Mouse (Mus musculus) c-Kit-positive CD71-negative TER-119-negative erythroid progenitor cells, embryonic 14.5 days (primary cell): Measurements from ENCODE around the gene Bicral.
"Not testable (repeated sequence)": the region's sequence is repeated elsewhere in the genome, so short reads cannot be mapped to it uniquely, and the experiment has no call there.

ENCODE experiments used
- DNase-seq: peaks from one replicate; pipeline ENCODE4 v3.0.0-alpha.2; 2013; ENCODE audit warnings: low read depth

Bicral gene

GRCm38 (mm10) chr17:46875626-46876025, 17.3 kb upstream of the Bicral start:
- DNase-seq, result no peak

GRCm38 (mm10) chr17:46874133-46874532, 15.9 kb upstream of the Bicral start:
- no peak for DNase-seq

GRCm38 (mm10) chr17:46872806-46873205, 14.5 kb upstream of the Bicral start:
- no peak for DNase-seq

GRCm38 (mm10) chr17:46870913-46871312, 12.6 kb upstream of the Bicral start:
- no peak for DNase-seq

- DNase-seq, result no peak
Observed at GRCm38 (mm10) chr17:46870204-46870798, 12.0 kb upstream of the Bicral start.

DNA sequence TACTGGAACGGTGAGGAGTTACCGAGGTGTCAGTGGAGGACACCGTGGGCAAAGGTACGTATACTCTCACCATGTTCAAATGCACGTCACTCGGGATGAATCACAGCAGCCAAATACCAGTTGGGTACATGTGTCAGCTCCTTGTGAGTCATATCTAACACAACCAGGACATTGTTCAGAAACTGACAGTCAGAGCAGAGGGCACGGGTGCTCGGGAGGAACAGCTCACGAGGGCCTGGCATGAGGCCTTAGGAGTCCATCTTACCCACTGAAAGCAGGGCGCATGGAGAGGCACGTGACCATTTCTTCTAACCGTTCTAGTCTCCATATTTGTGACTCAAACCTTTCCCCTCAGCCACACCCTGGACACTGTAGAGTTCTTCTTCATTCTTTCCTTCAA, 8.6 kb upstream of the Bicral start:
- no peak for DNase-seq

DNA sequence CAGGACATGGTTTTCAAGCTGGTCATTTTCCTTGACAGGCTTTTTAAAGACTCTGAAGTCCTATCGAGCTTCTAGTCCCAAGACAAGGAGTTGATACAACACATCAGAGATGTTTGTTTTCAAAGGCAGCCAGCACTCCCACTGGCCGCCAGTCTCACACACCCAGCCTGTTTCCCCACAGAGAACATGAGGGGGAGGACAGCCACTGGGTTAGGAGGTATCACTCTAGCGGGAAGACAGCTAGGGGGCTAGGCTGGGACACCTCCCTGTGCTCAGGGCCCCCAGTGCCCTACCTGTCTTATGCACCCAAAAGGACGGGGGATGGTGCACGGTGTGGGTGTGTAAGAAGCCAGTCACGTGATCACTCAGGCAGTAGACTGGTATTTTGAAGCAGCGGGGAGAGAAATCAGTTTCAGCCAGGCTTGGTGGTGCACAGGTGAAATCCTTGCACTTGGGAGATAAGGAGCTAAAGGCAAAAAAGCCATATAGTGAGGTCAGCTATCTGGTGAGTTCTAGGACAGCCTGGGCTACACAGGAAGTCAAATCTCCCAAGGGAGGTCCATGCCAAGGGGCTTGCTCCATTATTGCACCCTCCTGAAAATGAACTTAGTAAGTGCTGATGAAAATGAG, 6.4 kb upstream of the Bicral start:
- no peak for DNase-seq

- no peak for DNase-seq
Observed at GRCm38 (mm10) chr17:46860120-46860519, 1.8 kb upstream of the Bicral start.

DNA sequence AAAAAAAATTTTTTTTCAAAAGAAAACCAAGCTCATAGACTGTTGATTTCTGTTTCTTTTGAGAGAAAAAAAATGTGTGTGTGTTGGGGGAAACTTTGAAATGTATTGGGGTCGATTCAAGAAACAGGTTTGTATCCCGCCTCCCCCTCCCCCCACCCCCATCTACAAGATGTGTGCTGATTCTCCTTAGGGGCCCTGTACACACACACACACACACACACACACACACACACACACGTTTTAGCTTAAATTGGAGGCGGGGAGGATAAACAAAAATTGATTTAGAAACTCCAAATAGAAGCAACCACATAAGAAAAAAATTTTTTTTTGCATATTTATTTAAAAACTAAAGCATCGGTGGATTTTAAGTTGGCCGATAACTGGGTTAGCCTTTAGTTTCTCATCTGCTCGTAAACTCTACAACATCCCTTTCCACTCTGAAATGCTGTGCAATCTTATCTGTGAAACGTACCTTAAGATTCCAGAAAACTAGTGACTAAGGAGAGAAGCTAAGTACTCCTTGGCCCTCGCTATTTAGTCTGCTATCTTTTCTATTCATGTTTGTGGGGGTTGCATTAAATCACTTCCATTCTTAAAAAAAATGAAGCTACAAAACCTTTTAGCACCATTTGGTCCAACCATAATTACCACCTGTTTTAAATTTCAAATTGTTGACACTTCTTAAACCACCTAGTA, 615 bp upstream of the Bicral start:
- no peak for DNase-seq

- peak; percentile 36 for DNase-seq
Observed at GRCm38 (mm10) chr17:46857361-46857902, 850 bp downstream of the Bicral start.

DNA sequence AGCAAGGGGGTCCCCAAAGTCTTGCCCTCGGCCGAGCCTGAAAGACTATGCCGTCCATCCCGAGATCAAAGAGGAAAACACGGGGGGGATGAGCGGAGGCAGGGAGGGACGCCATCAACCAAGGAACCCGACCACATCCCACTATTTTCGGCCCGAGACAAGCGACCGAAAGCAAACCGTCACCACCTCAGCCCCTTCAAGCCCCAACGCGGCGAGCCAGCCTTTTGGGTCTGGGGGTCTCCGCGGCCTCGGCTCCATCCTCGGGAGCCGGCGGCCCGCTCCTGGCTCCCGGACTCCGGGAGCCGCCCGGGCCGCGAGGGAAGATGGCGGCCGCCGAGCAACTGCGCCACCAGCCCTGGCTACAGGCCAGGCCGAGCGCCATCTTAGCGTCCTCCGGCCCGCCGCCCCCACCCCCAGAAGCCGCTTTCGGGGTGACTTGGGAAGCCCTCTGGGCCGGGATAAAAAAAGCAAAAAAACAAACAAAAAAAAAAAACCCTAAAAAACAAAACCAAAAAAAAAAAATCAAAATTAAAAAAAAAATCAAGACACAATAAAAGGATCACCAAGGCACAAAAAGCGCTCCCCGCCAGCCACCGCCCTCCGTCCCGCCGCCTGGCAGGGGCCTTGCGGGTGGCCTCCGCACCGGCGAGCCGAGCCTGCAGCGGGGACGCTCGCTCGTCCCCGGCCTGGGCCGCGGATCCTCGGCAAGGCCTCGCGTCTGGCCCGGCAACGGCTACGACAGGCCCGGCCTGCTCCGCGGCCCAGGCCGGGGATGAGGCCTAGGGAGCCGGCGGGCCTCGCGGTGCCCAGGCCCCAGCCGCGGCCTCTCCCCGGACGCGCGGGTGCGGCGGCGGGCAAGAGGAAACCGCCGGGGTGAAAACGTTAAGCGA, 1.6 kb downstream of the Bicral start:
- DNase-seq, result no peak

DNA sequence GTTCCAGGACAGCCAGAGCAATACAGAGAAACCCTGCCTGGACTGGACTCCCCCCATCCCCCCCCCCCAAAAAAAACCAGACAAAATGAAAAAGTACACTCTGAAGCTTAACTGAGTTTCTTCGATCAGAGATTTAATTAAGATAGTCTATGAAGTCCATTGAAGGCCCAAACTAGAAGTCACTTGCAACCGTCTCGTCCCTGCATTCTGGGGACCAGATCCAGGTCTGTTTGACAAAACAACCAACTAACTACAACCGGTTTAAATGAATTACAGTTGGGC, 2.2 kb downstream of the Bicral start:
- DNase-seq, result no peak

DNA sequence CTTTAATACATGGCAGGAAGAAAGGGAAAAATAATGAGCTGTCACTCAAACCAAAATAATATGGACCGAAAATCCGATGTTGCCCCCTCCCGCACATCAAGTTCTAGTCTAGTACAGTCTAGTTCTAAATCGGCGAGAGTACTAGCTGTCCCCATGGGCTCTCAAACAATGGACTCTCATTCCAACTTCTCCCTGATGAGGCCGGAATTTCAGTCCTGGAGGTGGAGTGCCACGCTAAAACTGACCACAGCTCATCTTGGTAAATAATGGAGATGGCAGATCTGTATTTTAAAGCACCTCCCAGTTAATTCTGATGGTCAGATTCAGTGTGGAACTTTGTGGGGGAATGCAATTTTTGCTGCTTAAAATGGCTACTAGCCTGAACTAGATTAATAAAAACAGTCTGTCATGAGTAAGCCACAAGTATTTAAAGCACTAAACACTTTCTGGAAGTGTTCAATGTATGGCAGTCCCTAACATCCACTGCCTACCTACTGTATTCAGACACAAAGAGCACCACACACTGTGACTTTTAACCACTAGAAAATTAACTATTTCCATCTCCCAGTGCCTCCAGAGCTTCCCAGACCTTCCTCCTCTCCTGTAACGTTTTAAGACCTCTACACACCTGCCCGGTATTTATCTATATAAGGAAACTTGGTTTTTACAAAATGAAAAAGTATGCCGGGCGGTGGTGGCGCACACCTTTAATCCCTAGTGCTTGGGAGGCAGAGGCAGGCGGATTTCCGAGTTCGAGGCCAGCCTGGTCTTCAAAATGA, 2.8 kb downstream of the Bicral start:
- no peak for DNase-seq

DNA sequence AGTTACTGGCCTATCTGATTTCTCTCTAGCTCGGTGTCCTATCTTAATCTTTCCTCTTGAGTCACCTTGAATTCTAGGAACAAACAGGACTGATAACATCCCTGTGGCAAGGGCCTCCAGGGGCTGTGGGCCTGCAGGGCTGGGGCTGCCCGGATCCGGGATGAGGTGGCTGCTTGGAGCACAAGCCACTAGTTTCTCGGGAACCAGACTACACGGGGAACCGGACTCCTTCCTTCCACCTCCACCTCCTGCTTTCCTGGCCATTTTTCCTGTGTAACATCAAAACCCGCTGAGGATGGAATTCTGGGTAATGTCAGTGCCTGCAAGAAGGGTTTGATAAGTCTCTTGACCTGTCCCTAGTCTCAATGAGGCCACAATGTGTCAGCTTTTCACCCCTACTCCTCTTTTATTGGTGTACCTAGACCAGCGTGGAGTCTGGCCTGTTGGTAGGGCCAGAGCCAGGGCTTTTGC, 3.6 kb downstream of the Bicral start:
- DNase-seq, result no peak

- no peak for DNase-seq
Observed at GRCm38 (mm10) chr17:46854096-46854495, 4.2 kb downstream of the Bicral start.

GRCm38 (mm10) chr17:46853281-46853680, 5.0 kb downstream of the Bicral start:
- DNase-seq, result no peak

DNA sequence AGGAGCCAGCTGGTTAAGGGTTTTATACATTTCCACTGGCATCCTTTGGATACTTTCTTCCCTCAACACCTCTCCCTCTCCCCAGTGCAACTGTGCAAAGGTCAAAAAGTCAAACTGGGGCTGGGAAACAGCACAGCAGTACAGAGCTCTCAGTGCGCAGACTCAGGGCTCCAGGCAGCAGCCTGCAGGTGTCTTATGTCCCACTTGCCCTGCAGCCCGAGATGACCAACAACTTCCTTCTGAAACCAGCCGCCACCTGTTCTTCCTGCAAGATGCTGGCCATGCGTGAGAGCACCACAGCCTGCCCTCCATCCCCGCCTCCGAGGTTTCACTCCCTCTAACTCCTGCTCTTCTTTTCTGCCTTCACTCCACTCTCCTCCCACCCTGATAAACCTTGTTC, 5.6 kb downstream of the Bicral start:
- no peak for DNase-seq

- DNase-seq, result no peak
Observed at GRCm38 (mm10) chr17:46847206-46847605, 11.1 kb downstream of the Bicral start.

GRCm38 (mm10) chr17:46846573-46846972, 11.7 kb downstream of the Bicral start:
- DNase-seq, result not testable (repeated sequence)

DNA sequence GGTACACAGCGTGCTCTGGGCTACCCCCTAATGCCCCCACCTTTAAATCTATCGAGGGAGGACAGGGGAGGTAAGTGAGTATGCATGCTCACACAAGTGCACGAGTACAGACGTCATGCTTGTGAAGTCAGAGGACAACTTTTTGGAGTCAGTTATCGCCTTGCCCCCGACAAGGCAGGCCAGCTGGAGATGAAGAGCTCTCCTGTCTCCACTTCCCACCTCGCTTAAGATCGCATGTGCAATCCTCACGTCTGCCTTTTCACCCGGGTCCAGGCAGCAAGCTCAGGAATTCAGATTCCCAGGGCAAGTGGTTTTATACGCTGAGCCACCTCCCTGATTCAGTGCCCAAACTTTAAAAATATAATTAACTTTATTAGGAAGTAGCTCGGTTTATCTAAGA, 13.0 kb downstream of the Bicral start:
- DNase-seq, result no peak

DNA sequence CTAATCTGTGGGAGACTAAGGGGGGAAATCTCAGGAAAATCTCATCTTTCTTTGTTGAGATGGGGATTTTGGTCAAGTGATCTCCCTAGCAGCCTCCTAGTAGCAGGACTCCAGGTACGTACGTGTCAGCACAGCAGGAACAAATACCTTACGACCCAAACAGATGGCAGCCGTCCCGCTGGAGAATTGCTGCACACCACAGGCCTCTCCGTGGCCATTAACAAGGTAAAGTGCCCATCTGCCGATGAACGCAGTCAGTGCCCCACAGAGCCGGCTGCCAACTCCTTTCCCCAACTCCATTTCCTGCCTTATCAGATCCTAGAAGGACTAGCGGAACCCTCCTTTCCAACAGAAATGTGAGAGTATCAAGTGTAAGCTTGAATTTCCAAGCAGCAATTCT, 13.5 kb downstream of the Bicral start:
- DNase-seq, result no peak

DNA sequence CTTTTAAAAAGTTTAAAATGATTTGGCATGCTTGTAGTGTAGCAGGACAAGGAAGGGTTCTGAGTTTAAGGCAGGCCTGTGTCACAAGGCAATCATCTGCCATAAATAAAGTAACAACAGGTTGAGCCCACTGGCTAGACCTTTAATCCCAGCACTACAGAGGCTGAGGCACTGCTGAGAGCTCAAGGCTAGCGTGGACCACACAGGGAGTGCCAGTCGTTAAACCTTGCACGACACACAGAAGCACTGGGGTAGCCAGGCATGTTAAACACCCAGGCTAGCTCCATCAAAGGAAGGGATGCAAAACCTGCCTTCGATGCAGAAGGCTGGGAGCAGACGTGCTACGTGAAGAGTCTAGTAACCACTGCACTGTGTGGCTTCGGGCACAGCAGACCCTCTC, 14.6 kb downstream of the Bicral start:
- DNase-seq, result no peak
